Mouse (Mus musculus): ENCODE measurements around the gene Frmd4a.

DNA sequence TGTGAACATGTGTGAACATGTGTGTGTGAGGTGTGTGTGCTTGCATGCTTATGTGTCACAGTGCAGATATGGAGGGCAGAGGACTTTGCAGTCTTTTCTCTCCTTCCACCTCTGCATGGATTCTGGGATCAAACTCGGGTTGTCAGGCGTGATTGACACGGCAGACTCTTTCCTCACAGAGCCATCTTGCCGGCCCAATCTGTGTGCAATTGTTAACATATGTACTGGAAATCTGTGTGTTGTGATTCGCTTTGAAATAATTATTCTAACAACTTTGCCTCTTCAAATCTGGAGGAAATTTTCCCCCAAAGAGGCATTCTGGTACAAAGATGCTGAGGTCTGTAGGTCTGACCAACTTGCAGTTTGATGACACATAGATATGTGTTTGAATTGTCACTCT lies 468.7 kb downstream of the Frmd4a start:
- TF ChIP-seq CTCF (IDR thresholded peaks at IDR 0.05; ENCODE audit: insufficient read depth, low read length) (no peak), POLR2A (IDR thresholded peaks at IDR 0.05; ENCODE audit: borderline replicate concordance, extremely low read depth, low read depth, low read length) (no peak)
